Mouse (Mus musculus) limb, embryonic 13.5 days (tissue): ENCODE results near the gene Olfr643. TPM values are rescaled to one million over a fixed set of nuclear protein-coding genes. Genes with fewer than 3 reads are reported as not detected.

ENCODE experiments used
- ATAC-seq: fragments of 200-750 bp; cut with Nextera tagmentation; 2 replicates; pipeline ENCODE4 v1.8.0; 2017; ENCODE audit warnings: low read depth, moderate number of reproducible peaks, moderate TSS enrichment; ENCODE audit not compliant: low FRiP score
- H3K27ac ChIP-seq: fragments of 300-500 bp; sonication (generic); 2 replicates; pipeline ENCODE4 v1.5.1; 2015; ENCODE audit warnings: inconsistent platforms, mild to moderate bottlenecking, moderate library complexity
- H3K27me3 ChIP-seq: fragments of 300-500 bp; sonication (generic); 2 replicates; pipeline ENCODE4 v1.6.1; 2015; ENCODE audit warnings: mild to moderate bottlenecking, inconsistent platforms
- H3K36me3 ChIP-seq: fragments of 300-500 bp; sonication (generic); 2 replicates; pipeline ENCODE4 v1.6.1; 2015; ENCODE audit warnings: inconsistent platforms, mild to moderate bottlenecking, moderate library complexity
- H3K4me1 ChIP-seq: fragments of 300-500 bp; sonication (generic); 2 replicates; pipeline ENCODE4 v1.6.1; 2015; ENCODE audit warnings: inconsistent platforms
- H3K4me2 ChIP-seq: fragments of 300-500 bp; sonication (generic); replicated peaks from 2 replicates; pipeline ENCODE4 v1.6.1; 2015; ENCODE audit warnings: inconsistent platforms, mild to moderate bottlenecking, moderate library complexity
- H3K4me3 ChIP-seq: fragments of 300-500 bp; sonication (generic); 2 replicates; pipeline ENCODE4 v1.5.1; 2015; ENCODE audit warnings: moderate library complexity, mild to moderate bottlenecking, inconsistent platforms
- H3K9ac ChIP-seq: fragments of 300-500 bp; sonication (generic); 2 replicates; pipeline ENCODE4 v1.6.1; 2015; ENCODE audit warnings: mild to moderate bottlenecking, inconsistent platforms
- H3K9me3 ChIP-seq: fragments of 300-500 bp; sonication (generic); 2 replicates; pipeline ENCODE4 v1.6.1; 2016; ENCODE audit warnings: inconsistent platforms
- WGBS: fragments of 180-500 bp; shearing (Covaris S2); methylation state at CpG from one replicate; pipeline ENCODE4 v1.1.7; 2015; 5-methylcytosine and 5-hydroxymethylcytosine counted together
- polyA plus RNA-seq: library from polyadenylated mRNA; unstranded; fragments of >200 nt; fragmentation: Nextera tagmentation; extraction: Ambion mirVana; gene quantifications from 2 replicates; pipeline ENCODE4 v1.2.1, GENCODE M21; 2015

The Olfr643 gene
- polyA plus RNA-seq, 1 experiment from 2014 or later = not detected

- H3K27ac ChIP-seq = no peak within 1 kb of the TSS
- no peaks in the 10 kb centered on the region for H3K36me3 ChIP-seq
- no peak within 1 kb of the TSS for H3K9ac ChIP-seq
- no peaks in the 10 kb centered on the region for H3K9me3 ChIP-seq
- H3K4me3 ChIP-seq = no peak within 1 kb of the TSS
- 60% methylated on average over 1 of the region's 1 CpGs for WGBS
- H3K4me1 ChIP-seq = no peaks in the 10 kb centered on the region
- H3K4me2 ChIP-seq = no peak within 1 kb of the TSS
- ATAC-seq = no peak
- no peaks in the 10 kb centered on the region for H3K27me3 ChIP-seq
Observed at GRCm38 (mm10) chr7:104085365-104085764, 51.8 kb downstream of the Olfr643 start, which contains the start of gene Olfr645. TSS of gene Olfr645 (minus strand) at chr7:104085465.

- no peaks in the 10 kb centered on the region for H3K4me1 ChIP-seq
- H3K4me2 ChIP-seq = no peak within 1 kb of the TSS
- no peaks in the 10 kb centered on the region for H3K27me3 ChIP-seq
- ATAC-seq = no peak
- H3K36me3 ChIP-seq = no peaks in the 10 kb centered on the region
- H3K27ac ChIP-seq = no peak within 1 kb of the TSS
- WGBS = 76% methylated on average over 2 of the region's 2 CpGs
- no peak within 1 kb of the TSS for H3K9ac ChIP-seq
- H3K4me3 ChIP-seq = no peak within 1 kb of the TSS
- H3K9me3 ChIP-seq = no peaks in the 10 kb centered on the region
Observed at GRCm38 (mm10) chr7:104071769-104072168, 65.4 kb downstream of the Olfr643 start, which contains the start of gene Olfr644. TSS of gene Olfr644 (minus strand) at chr7:104071869.

GRCm38 (mm10) chr7:104061345-104061744, 75.9 kb downstream of the Olfr643 start, which contains the start of gene 4930516K23Rik:
TSS of gene 4930516K23Rik (minus strand) at chr7:104061445.
- 46% methylated on average over 2 of the region's 2 CpGs for WGBS
- Histone ChIP-seq H3K27me3 (no peaks in the 10 kb centered on the region), H3K27ac (no peak within 1 kb of the TSS), H3K36me3 (no peaks in the 10 kb centered on the region), H3K4me1 (no peaks in the 10 kb centered on the region), H3K9me3 (no peaks in the 10 kb centered on the region), H3K9ac (no peak within 1 kb of the TSS), H3K4me3 (no peak within 1 kb of the TSS), H3K4me2 (no peak within 1 kb of the TSS)
- no peak for ATAC-seq

- ATAC-seq = no peak
- no peak overlapping the region for H3K4me3 ChIP-seq
- no peak overlapping the region for H3K9ac ChIP-seq
- H3K9me3 ChIP-seq = no peaks in the 10 kb centered on the region
- no peaks in the 10 kb centered on the region for H3K4me1 ChIP-seq
- no peaks in the 10 kb centered on the region for H3K36me3 ChIP-seq
- no peaks in the 10 kb centered on the region for H3K27me3 ChIP-seq
- no peak overlapping the region for H3K27ac ChIP-seq
- H3K4me2 ChIP-seq = no peak overlapping the region
- 91% methylated on average over 1 of the region's 1 CpGs for WGBS
Observed at GRCm38 (mm10) chr7:104059215-104059614, 78.0 kb downstream of the Olfr643 start.

- H3K9ac ChIP-seq = no peak within 1 kb of the TSS
Observed at GRCm38 (mm10) chr7:104052566-104052965, 84.6 kb downstream of the Olfr643 start, which contains the start of gene Olfr642. TSS of gene Olfr642 (minus strand) at chr7:104052666.

GRCm38 (mm10) chr7:104050745-104051144, 86.5 kb downstream of the Olfr643 start:
- H3K4me2 ChIP-seq = no peak overlapping the region
- H3K4me3 ChIP-seq = no peak overlapping the region
- H3K27ac ChIP-seq = no peak overlapping the region
- WGBS = 85% methylated on average over 4 of the region's 4 CpGs
- H3K36me3 ChIP-seq = no peaks in the 10 kb centered on the region
- H3K27me3 ChIP-seq = no peaks in the 10 kb centered on the region
- ATAC-seq = no peak
- H3K9ac ChIP-seq = no peak overlapping the region
- H3K4me1 ChIP-seq = no peaks in the 10 kb centered on the region
- H3K9me3 ChIP-seq = no peaks in the 10 kb centered on the region

More at GRCm38 (mm10) chr7:104052566-104052965, 84.6 kb downstream of the Olfr643 start, which contains the start of gene Olfr642:
- no peaks in the 10 kb centered on the region for H3K4me1 ChIP-seq
- ATAC-seq = no peak
- no peak within 1 kb of the TSS for H3K27ac ChIP-seq
- no peaks in the 10 kb centered on the region for H3K9me3 ChIP-seq
- H3K4me2 ChIP-seq = no peak within 1 kb of the TSS
- H3K4me3 ChIP-seq = no peak within 1 kb of the TSS
- H3K36me3 ChIP-seq = no peaks in the 10 kb centered on the region
- H3K27me3 ChIP-seq = no peaks in the 10 kb centered on the region
- 61% methylated on average over 1 of the region's 1 CpGs for WGBS

- H3K27ac ChIP-seq = no peak within 1 kb of the TSS
- no peak within 1 kb of the TSS for H3K4me2 ChIP-seq
- no peak within 1 kb of the TSS for H3K9ac ChIP-seq
- 75% methylated on average over 1 of the region's 1 CpGs for WGBS
- H3K4me1 ChIP-seq = no peaks in the 10 kb centered on the region
- ATAC-seq = no peak
- H3K9me3 ChIP-seq = no peaks in the 10 kb centered on the region
- H3K27me3 ChIP-seq = no peaks in the 10 kb centered on the region
- H3K36me3 ChIP-seq = no peaks in the 10 kb centered on the region
- H3K4me3 ChIP-seq = no peak within 1 kb of the TSS
Observed at GRCm38 (mm10) chr7:104035145-104035544, 102.1 kb downstream of the Olfr643 start, which contains the start of gene Olfr641. TSS of gene Olfr641 (plus strand) at chr7:104035445.

- no peaks in the 10 kb centered on the region for H3K27me3 ChIP-seq
- H3K9me3 ChIP-seq = no peaks in the 10 kb centered on the region
- H3K4me3 ChIP-seq = no peak overlapping the region
- no peak for ATAC-seq
- no peaks in the 10 kb centered on the region for H3K36me3 ChIP-seq
- H3K4me1 ChIP-seq = no peaks in the 10 kb centered on the region
- H3K4me2 ChIP-seq = no peak overlapping the region
- WGBS = 79% methylated on average over 3 of the region's 3 CpGs
- no peak overlapping the region for H3K9ac ChIP-seq
- H3K27ac ChIP-seq = no peak overlapping the region
Observed at GRCm38 (mm10) chr7:104026978-104027377, 110.2 kb downstream of the Olfr643 start.

GRCm38 (mm10) chr7:104025473-104025872, 111.7 kb downstream of the Olfr643 start, which contains the start of gene Olfr640:
TSS of gene Olfr640 (minus strand) at chr7:104025573.
- Histone ChIP-seq H3K4me1 (no peaks in the 10 kb centered on the region), H3K9me3 (no peaks in the 10 kb centered on the region), H3K27me3 (no peaks in the 10 kb centered on the region), H3K4me2 (no peak within 1 kb of the TSS), H3K27ac (no peak within 1 kb of the TSS), H3K36me3 (no peaks in the 10 kb centered on the region), H3K4me3 (no peak within 1 kb of the TSS), H3K9ac (no peak within 1 kb of the TSS)
- ATAC-seq = no peak
- 82% methylated on average over 6 of the region's 6 CpGs for WGBS

- no peaks in the 10 kb centered on the region for H3K27me3 ChIP-seq
- H3K4me1 ChIP-seq = no peaks in the 10 kb centered on the region
- H3K4me2 ChIP-seq = no peak overlapping the region
- H3K27ac ChIP-seq = no peak overlapping the region
- ATAC-seq = no peak
- no peaks in the 10 kb centered on the region for H3K9me3 ChIP-seq
- 90% methylated on average over 6 of the region's 6 CpGs for WGBS
- H3K9ac ChIP-seq = no peak overlapping the region
- H3K36me3 ChIP-seq = no peaks in the 10 kb centered on the region
- no peak overlapping the region for H3K4me3 ChIP-seq
Observed at GRCm38 (mm10) chr7:104021651-104022050, 115.6 kb downstream of the Olfr643 start.

- 87% methylated on average over 1 of the region's 1 CpGs for WGBS
- Histone ChIP-seq H3K27me3 (no peaks in the 10 kb centered on the region), H3K4me1 (no peaks in the 10 kb centered on the region), H3K27ac (no peak overlapping the region), H3K4me2 (no peak overlapping the region), H3K9ac (no peak overlapping the region), H3K4me3 (no peak overlapping the region), H3K9me3 (no peaks in the 10 kb centered on the region), H3K36me3 (no peaks in the 10 kb centered on the region)
- no peak for ATAC-seq
Observed at GRCm38 (mm10) chr7:104018953-104019352, 118.3 kb downstream of the Olfr643 start.

GRCm38 (mm10) chr7:104017203-104017602, 120.0 kb downstream of the Olfr643 start, which contains the start of gene Olfr639:
TSS of gene Olfr639 (minus strand) at chr7:104017303.
- Histone ChIP-seq H3K27ac (no peak within 1 kb of the TSS), H3K4me3 (no peak within 1 kb of the TSS), H3K27me3 (no peaks in the 10 kb centered on the region), H3K36me3 (no peaks in the 10 kb centered on the region), H3K9ac (no peak within 1 kb of the TSS), H3K4me2 (no peak within 1 kb of the TSS), H3K4me1 (no peaks in the 10 kb centered on the region), H3K9me3 (0 out of 2 replicates have a peak, but pooled peaks cover under 1% of the 10 kb centered on the region)
- no peak for ATAC-seq

GRCm38 (mm10) chr7:103999124-103999523, 138.1 kb downstream of the Olfr643 start:
- H3K27me3 ChIP-seq = no peaks in the 10 kb centered on the region
- no peak overlapping the region for H3K9ac ChIP-seq
- no peak overlapping the region for H3K27ac ChIP-seq
- no peak overlapping the region for H3K4me3 ChIP-seq
- H3K36me3 ChIP-seq = no peaks in the 10 kb centered on the region
- H3K4me2 ChIP-seq = no peak overlapping the region
- no peak for ATAC-seq
- H3K9me3 ChIP-seq = no peaks in the 10 kb centered on the region
- H3K4me1 ChIP-seq = no peaks in the 10 kb centered on the region
